Mouse (Mus musculus) midbrain, embryonic 12.5 days (tissue): Measurements from ENCODE around the gene Tmc3. TPM values are rescaled to one million over a fixed set of nuclear protein-coding genes. Genes with fewer than 3 reads are reported as not detected.

Source experiments
- ATAC-seq: fragments of 200-750 bp; cut with Nextera tagmentation; 2 replicates; pipeline ENCODE4 v1.8.0; 2017; ENCODE audit warnings: low read depth, moderate TSS enrichment, moderate library complexity; ENCODE audit not compliant: low FRiP score
- H3K27ac ChIP-seq: fragments of 300-500 bp; sonication (generic); replicated peaks from 2 replicates; pipeline ENCODE4 v1.5.1; 2016; ENCODE audit warnings: mild to moderate bottlenecking
- H3K27me3 ChIP-seq: fragments of 300-500 bp; sonication (generic); 2 replicates; pipeline ENCODE4 v1.6.1; 2016; ENCODE audit warnings: mild to moderate bottlenecking
- H3K36me3 ChIP-seq: fragments of 300-500 bp; sonication (generic); 2 replicates; pipeline ENCODE4 v1.6.1; 2016
- H3K4me1 ChIP-seq: fragments of 300-500 bp; sonication (generic); 2 replicates; pipeline ENCODE4 v1.6.1; 2016
- H3K4me2 ChIP-seq: fragments of 300-500 bp; sonication (generic); replicated peaks from 2 replicates; pipeline ENCODE4 v1.6.1; 2016; ENCODE audit warnings: mild to moderate bottlenecking, moderate library complexity
- H3K4me3 ChIP-seq: fragments of 300-500 bp; sonication (generic); 2 replicates; pipeline ENCODE4 v1.5.1; 2016; ENCODE audit warnings: mild to moderate bottlenecking
- H3K9ac ChIP-seq: fragments of 300-500 bp; sonication (generic); replicated peaks from 2 replicates; pipeline ENCODE4 v1.6.1; 2016; ENCODE audit warnings: mild to moderate bottlenecking, moderate library complexity
- H3K9me3 ChIP-seq: fragments of 300-500 bp; sonication (generic); 2 replicates; pipeline ENCODE4 v1.6.1; 2016; ENCODE audit warnings: mild to moderate bottlenecking
- WGBS: fragments of 180-500 bp; shearing (Covaris S2); methylation state at CpG from one replicate; pipeline ENCODE4 v1.1.7; 2016; 5-methylcytosine and 5-hydroxymethylcytosine counted together
- polyA plus RNA-seq: library from polyadenylated mRNA; unstranded; fragments of >200 nt; fragmentation: Nextera tagmentation; extraction: Ambion mirVana; gene quantifications from 2 replicates; pipeline ENCODE4 v1.2.1, GENCODE M21; 2016

Gene Tmc3
- polyA plus RNA-seq, 1 experiment from 2014 or later, result 0.69 TPM

GRCm38 (mm10) chr7:83644761-83645160, 60.0 kb downstream of the Tmc3 start:
- no peaks in the 10 kb centered on the region for H3K9me3 ChIP-seq
- 87% methylated on average over 2 of the region's 2 CpGs for WGBS
- no peak for ATAC-seq
- H3K4me3 ChIP-seq, result no peak overlapping the region
- H3K27me3 ChIP-seq, result peaks cover 4% of the 10 kb centered on the region; the same call in 1 of the 2 replicates
- H3K4me1 ChIP-seq, result no peaks in the 10 kb centered on the region
- H3K9ac ChIP-seq, result no peak overlapping the region
- no peak overlapping the region for H3K27ac ChIP-seq
- H3K36me3 ChIP-seq, result no peaks in the 10 kb centered on the region
- H3K4me2 ChIP-seq, result no peak overlapping the region

- Histone ChIP-seq H3K4me2 (no peak overlapping the region), H3K4me3 (no peak overlapping the region), H3K9ac (no peak overlapping the region), H3K27ac (no peak overlapping the region), H3K36me3 (no peaks in the 10 kb centered on the region), H3K9me3 (no peaks in the 10 kb centered on the region), H3K4me1 (no peaks in the 10 kb centered on the region), H3K27me3 (peaks cover 4% of the 10 kb centered on the region; the same call in 1 of the 2 replicates)
- 84% methylated on average over 5 of the region's 5 CpGs for WGBS
- ATAC-seq, result no peak
These were observed 60.7 kb downstream of the Tmc3 start for GRCm38 (mm10) chr7:83645476-83645875.

GRCm38 (mm10) chr7:83648807-83649206, 64.1 kb downstream of the Tmc3 start:
- H3K9me3 ChIP-seq, result no peaks in the 10 kb centered on the region
- H3K4me1 ChIP-seq, result no peaks in the 10 kb centered on the region
- no peak for ATAC-seq
- no peak overlapping the region for H3K4me2 ChIP-seq
- peaks cover 4% of the 10 kb centered on the region; the same call in 1 of the 2 replicates for H3K27me3 ChIP-seq
- H3K4me3 ChIP-seq, result no peak overlapping the region
- H3K9ac ChIP-seq, result no peak overlapping the region
- H3K27ac ChIP-seq, result no peak overlapping the region
- WGBS, result 79% methylated on average over 7 of the region's 7 CpGs
- H3K36me3 ChIP-seq, result no peaks in the 10 kb centered on the region

- H3K36me3 ChIP-seq, result no peaks in the 10 kb centered on the region
- WGBS, result 91% methylated on average over 5 of the region's 5 CpGs
- H3K9me3 ChIP-seq, result no peaks in the 10 kb centered on the region
- no peak overlapping the region for H3K9ac ChIP-seq
- no peak overlapping the region for H3K27ac ChIP-seq
- H3K4me1 ChIP-seq, result no peaks in the 10 kb centered on the region
- peaks cover 4% of the 10 kb centered on the region; the same call in 1 of the 2 replicates for H3K27me3 ChIP-seq
- ATAC-seq, result no peak
- H3K4me2 ChIP-seq, result no peak overlapping the region
- no peak overlapping the region for H3K4me3 ChIP-seq
These were observed 65.9 kb downstream of the Tmc3 start for GRCm38 (mm10) chr7:83650638-83651037.

GRCm38 (mm10) chr7:83652498-83652897, 67.8 kb downstream of the Tmc3 start:
- Histone ChIP-seq H3K9ac (no peak overlapping the region), H3K4me2 (no peak overlapping the region)
- 80% methylated on average over 5 of the region's 5 CpGs for WGBS

GRCm38 (mm10) chr7:83653605-83654051, 68.9 kb downstream of the Tmc3 start:
- 87% methylated on average over 2 of the region's 2 CpGs for WGBS
- Histone ChIP-seq H3K27me3 (0 out of 2 replicates have a peak, but pooled peaks cover 4% of the 10 kb centered on the region), H3K36me3 (no peaks in the 10 kb centered on the region), H3K4me1 (no peaks in the 10 kb centered on the region), H3K9ac (no peak overlapping the region), H3K9me3 (no peaks in the 10 kb centered on the region), H3K4me2 (no peak overlapping the region), H3K27ac (no peak overlapping the region), H3K4me3 (no peak overlapping the region)
- no peak for ATAC-seq

More at GRCm38 (mm10) chr7:83652498-83652897, 67.8 kb downstream of the Tmc3 start:
- no peak for ATAC-seq
- Histone ChIP-seq H3K4me1 (no peaks in the 10 kb centered on the region), H3K9me3 (no peaks in the 10 kb centered on the region), H3K4me3 (no peak overlapping the region), H3K36me3 (no peaks in the 10 kb centered on the region), H3K27ac (no peak overlapping the region), H3K27me3 (0 out of 2 replicates have a peak, but pooled peaks cover 4% of the 10 kb centered on the region)

GRCm38 (mm10) chr7:83654196-83654595, 69.5 kb downstream of the Tmc3 start:
- no peak for ATAC-seq
- H3K4me1 ChIP-seq, result no peaks in the 10 kb centered on the region
- 0 out of 2 replicates have a peak, but pooled peaks cover under 1% of the 10 kb centered on the region for H3K27me3 ChIP-seq
- no peak overlapping the region for H3K9ac ChIP-seq
- H3K4me2 ChIP-seq, result no peak overlapping the region
- no peak overlapping the region for H3K27ac ChIP-seq
- no peak overlapping the region for H3K4me3 ChIP-seq
- H3K36me3 ChIP-seq, result no peaks in the 10 kb centered on the region
- H3K9me3 ChIP-seq, result no peaks in the 10 kb centered on the region
- WGBS, result 81% methylated on average over 2 of the region's 2 CpGs

- no peak overlapping the region for H3K4me2 ChIP-seq
- WGBS, result 81% methylated on average over 5 of the region's 5 CpGs
- no peak overlapping the region for H3K9ac ChIP-seq
- no peaks in the 10 kb centered on the region for H3K36me3 ChIP-seq
- no peak overlapping the region for H3K4me3 ChIP-seq
- no peaks in the 10 kb centered on the region for H3K9me3 ChIP-seq
- no peak for ATAC-seq
- H3K4me1 ChIP-seq, result no peaks in the 10 kb centered on the region
- no peaks in the 10 kb centered on the region for H3K27me3 ChIP-seq
- H3K27ac ChIP-seq, result no peak overlapping the region
These were observed 70.4 kb downstream of the Tmc3 start for GRCm38 (mm10) chr7:83654938-83655630.

GRCm38 (mm10) chr7:83658716-83659115, 74.0 kb downstream of the Tmc3 start:
- 90% methylated on average over 1 of the region's 1 CpGs for WGBS
- Histone ChIP-seq H3K4me1 (no peaks in the 10 kb centered on the region), H3K4me2 (no peak overlapping the region), H3K27me3 (no peaks in the 10 kb centered on the region), H3K27ac (no peak overlapping the region), H3K9ac (no peak overlapping the region), H3K36me3 (no peaks in the 10 kb centered on the region), H3K9me3 (no peaks in the 10 kb centered on the region), H3K4me3 (no peak overlapping the region)
- ATAC-seq, result no peak

- Histone ChIP-seq H3K4me1 (no peaks in the 10 kb centered on the region), H3K27ac (no peak overlapping the region), H3K9me3 (no peaks in the 10 kb centered on the region), H3K4me3 (no peak overlapping the region), H3K36me3 (no peaks in the 10 kb centered on the region), H3K9ac (no peak overlapping the region), H3K4me2 (no peak overlapping the region), H3K27me3 (no peaks in the 10 kb centered on the region)
- 85% methylated on average over 9 of the region's 9 CpGs for WGBS
- ATAC-seq, result no peak
These were observed 74.7 kb downstream of the Tmc3 start for GRCm38 (mm10) chr7:83659159-83660065.

GRCm38 (mm10) chr7:83660273-83660691, 75.6 kb downstream of the Tmc3 start:
- Histone ChIP-seq H3K36me3 (no peaks in the 10 kb centered on the region), H3K27me3 (no peaks in the 10 kb centered on the region), H3K4me2 (no peak overlapping the region), H3K9ac (no peak overlapping the region), H3K4me3 (no peak overlapping the region), H3K27ac (no peak overlapping the region), H3K9me3 (no peaks in the 10 kb centered on the region), H3K4me1 (no peaks in the 10 kb centered on the region)
- 92% methylated on average over 11 of the region's 11 CpGs for WGBS
- no peak for ATAC-seq

GRCm38 (mm10) chr7:83661031-83661430, 76.3 kb downstream of the Tmc3 start:
- Histone ChIP-seq H3K27ac (no peak overlapping the region), H3K36me3 (no peaks in the 10 kb centered on the region), H3K27me3 (no peaks in the 10 kb centered on the region), H3K4me1 (no peaks in the 10 kb centered on the region), H3K9me3 (no peaks in the 10 kb centered on the region), H3K9ac (no peak overlapping the region), H3K4me2 (no peak overlapping the region), H3K4me3 (no peak overlapping the region)
- no peak for ATAC-seq
- WGBS, result 93% methylated on average over 10 of the region's 10 CpGs
